Mouse (Mus musculus) MEL (cell line): ENCODE data around the gene Ffar3. TPM values are rescaled to one million over a fixed set of nuclear protein-coding genes. Genes with fewer than 3 reads are reported as not detected.
A peak's percentile ranks its signal among the peaks of the same experiment; 100 is the strongest.

Source experiments
- DNase-seq: peaks from one replicate; pipeline ENCODE4 v3.0.0; 2011; ENCODE audit warnings: low read depth, low spot score
- H3K27ac ChIP-seq: 2 replicates; pipeline ENCODE4 v1.5.1; 2012; ENCODE audit warnings: low read depth, mild to moderate bottlenecking, control low read depth, low read length, moderate library complexity; ENCODE audit not compliant: control insufficient read depth
- H3K27me3 ChIP-seq, 2 experiments: fragments of 150-350 bp in 1 of 2; sonication (generic) in 1 of 2; 2 replicates each; pipeline ENCODE4 v1.6.1; 2012; ENCODE audit warnings: low read length in 2 of 2, mild to moderate bottlenecking in 2 of 2, improper control_type of control experiment in 1 of 2, moderate library complexity in 1 of 2; ENCODE audit not compliant: insufficient read depth in 2 of 2, control insufficient read depth in 1 of 2
- H3K36me3 ChIP-seq, 2 experiments: 2 replicates each; pipeline ENCODE4 v1.6.1; 2012 to 2014; ENCODE audit warnings: low read length in 2 of 2, improper control_type of control experiment in 1 of 2, inconsistent platforms in 1 of 2, mild to moderate bottlenecking in 1 of 2; ENCODE audit not compliant: insufficient read depth in 2 of 2, control insufficient read depth in 1 of 2
- H3K4me1 ChIP-seq, 2 experiments: fragments of 150-350 bp in 1 of 2; sonication (generic) in 1 of 2; 2 replicates each; pipeline ENCODE4 v1.6.1; 2012; ENCODE audit warnings: low read length in 2 of 2, improper control_type of control experiment in 1 of 2, mild to moderate bottlenecking in 1 of 2; ENCODE audit not compliant: insufficient read depth in 2 of 2, control insufficient read depth in 1 of 2
- H3K4me3 ChIP-seq, 2 experiments: fragments of 150-350 bp in 1 of 2; sonication (generic) in 1 of 2; 2 replicates each; pipeline ENCODE4 v1.5.1; 2012; ENCODE audit warnings: low read depth in 2 of 2, low read length in 2 of 2, mild to moderate bottlenecking in 2 of 2, moderate library complexity in 2 of 2, control low read depth in 1 of 2, improper control_type of control experiment in 1 of 2; ENCODE audit not compliant: control insufficient read depth in 1 of 2, insufficient read depth in 1 of 2
- H3K79me2 ChIP-seq: 2 replicates; pipeline ENCODE4 v1.6.1; 2012; ENCODE audit warnings: mild to moderate bottlenecking, low read length, moderate library complexity; ENCODE audit not compliant: control insufficient read depth, poor library complexity, insufficient read depth
- H3K9ac ChIP-seq: 2 replicates; pipeline ENCODE4 v1.6.1; 2012; ENCODE audit warnings: low read depth, mild to moderate bottlenecking, control low read depth, low read length, moderate library complexity; ENCODE audit not compliant: control insufficient read depth, poor library complexity, severe bottlenecking
- H3K9me3 ChIP-seq: fragments of 150-350 bp; sonication (generic); replicated peaks from 2 replicates; pipeline ENCODE4 v1.6.1; 2012; ENCODE audit warnings: mild to moderate bottlenecking, low read length, improper control_type of control experiment, moderate library complexity; ENCODE audit not compliant: insufficient read depth
- BHLHE40 ChIP-seq: IDR thresholded peaks from 2 replicates; pipeline ENCODE4 v1.6.1; 2012; ENCODE audit warnings: low read depth, mild to moderate bottlenecking, inconsistent platforms, low read length, improper control_type of control experiment, borderline replicate concordance
- CTCF ChIP-seq, 3 experiments: IDR thresholded peaks in 2 of 3; conservative IDR thresholded peaks in 1 of 3; 2 replicates each; pipeline ENCODE4 v1.5.1; 2011 to 2012; ENCODE audit warnings: low read length in 3 of 3, low read depth in 2 of 3, mild to moderate bottlenecking in 2 of 3, improper control_type of control experiment in 1 of 3, inconsistent platforms in 1 of 3, mixed read lengths in 1 of 3, moderate library complexity in 1 of 3; ENCODE audit not compliant: control insufficient read depth in 1 of 3, insufficient read depth in 1 of 3, poor library complexity in 1 of 3, severe bottlenecking in 1 of 3
- E2F4 ChIP-seq: IDR thresholded peaks from 2 replicates; pipeline ENCODE4 v1.6.1; 2011; ENCODE audit warnings: low read depth, low read length, improper control_type of control experiment, borderline replicate concordance
- ELF1 ChIP-seq: IDR thresholded peaks from 2 replicates; pipeline ENCODE4 v1.6.1; 2014; ENCODE audit warnings: low read depth, mild to moderate bottlenecking, inconsistent platforms, low read length, improper control_type of control experiment, moderate library complexity
- EP300 ChIP-seq, 2 experiments: IDR thresholded peaks; 2 replicates each; pipeline ENCODE4 v1.6.1; 2011; ENCODE audit warnings: improper control_type of control experiment in 2 of 2, low read length in 2 of 2, low read depth in 1 of 2, mild to moderate bottlenecking in 1 of 2
- ETS1 ChIP-seq: IDR thresholded peaks from 2 replicates; pipeline ENCODE4 v1.6.1; 2012; ENCODE audit warnings: low read depth, mild to moderate bottlenecking, inconsistent platforms, low read length, improper control_type of control experiment, moderate library complexity
- GABPA ChIP-seq: IDR thresholded peaks from 2 replicates; pipeline ENCODE4 v1.6.1; 2012; ENCODE audit warnings: low read depth, mild to moderate bottlenecking, inconsistent platforms, low read length, improper control_type of control experiment, moderate library complexity
- HCFC1 ChIP-seq: IDR thresholded peaks from 2 replicates; pipeline ENCODE4 v1.6.1; 2012; ENCODE audit warnings: low read depth, mild to moderate bottlenecking, inconsistent platforms, low read length, improper control_type of control experiment, moderate library complexity
- KAT2A ChIP-seq: conservative IDR thresholded peaks from 2 replicates; pipeline ENCODE4 v1.6.1; 2012; ENCODE audit warnings: low read depth, low read length, improper control_type of control experiment, inconsistent platforms
- MAFK ChIP-seq: IDR thresholded peaks from 2 replicates; pipeline ENCODE4 v1.6.1; 2011; ENCODE audit warnings: low read depth, mild to moderate bottlenecking, low read length, improper control_type of control experiment, borderline replicate concordance
- MAX ChIP-seq: IDR thresholded peaks from 2 replicates; pipeline ENCODE4 v1.6.1; 2011; ENCODE audit warnings: low read length, improper control_type of control experiment
- MAZ ChIP-seq: IDR thresholded peaks from 2 replicates; pipeline ENCODE4 v1.6.1; 2012; ENCODE audit warnings: low read depth, mild to moderate bottlenecking, inconsistent platforms, low read length, improper control_type of control experiment
- MEF2A ChIP-seq: IDR thresholded peaks from 2 replicates; pipeline ENCODE4 v1.6.1; 2014; ENCODE audit warnings: low read depth, mild to moderate bottlenecking, inconsistent platforms, low read length, improper control_type of control experiment; ENCODE audit not compliant: poor library complexity, insufficient replicate concordance, severe bottlenecking; ENCODE audit errors: extremely low read depth
- MXI1 ChIP-seq: IDR thresholded peaks from 2 replicates; pipeline ENCODE4 v1.6.1; 2011; ENCODE audit warnings: mild to moderate bottlenecking, low read depth, low read length, improper control_type of control experiment
- MYB ChIP-seq: IDR thresholded peaks from 2 replicates; pipeline ENCODE4 v1.6.1; 2011; ENCODE audit warnings: mild to moderate bottlenecking, low read depth, low read length, improper control_type of control experiment
- NRF1 ChIP-seq: IDR thresholded peaks from 2 replicates; pipeline ENCODE4 v1.6.1; 2014; ENCODE audit warnings: low read depth, mild to moderate bottlenecking, inconsistent platforms, low read length, improper control_type of control experiment, moderate library complexity; ENCODE audit not compliant: poor library complexity, insufficient read depth, severe bottlenecking
- POLR2A ChIP-seq, 2 experiments: IDR thresholded peaks; 2 replicates each; pipeline ENCODE4 v1.6.1; 2011 to 2012; ENCODE audit warnings: low read length in 2 of 2, mild to moderate bottlenecking in 2 of 2, control low read depth in 1 of 2, improper control_type of control experiment in 1 of 2, low read depth in 1 of 2, moderate library complexity in 1 of 2; ENCODE audit not compliant: control insufficient read depth in 1 of 2, insufficient read depth in 1 of 2, poor library complexity in 1 of 2
- POLR2AphosphoS2 ChIP-seq: IDR thresholded peaks from 2 replicates; pipeline ENCODE4 v1.6.1; 2011; ENCODE audit warnings: low read length, improper control_type of control experiment
- POLR2AphosphoS5 ChIP-seq: IDR thresholded peaks from 2 replicates; pipeline ENCODE4 v1.6.1; 2012; ENCODE audit warnings: low read depth, borderline replicate concordance, mild to moderate bottlenecking, inconsistent platforms, low read length, moderate library complexity, mixed read lengths
- RAD21 ChIP-seq: IDR thresholded peaks from 2 replicates; pipeline ENCODE4 v1.6.1; 2011; ENCODE audit warnings: mild to moderate bottlenecking, low read depth, low read length, improper control_type of control experiment
- RCOR1 ChIP-seq: IDR thresholded peaks from 2 replicates; pipeline ENCODE4 v1.6.1; 2012; ENCODE audit warnings: low read depth, mild to moderate bottlenecking, inconsistent platforms, low read length, improper control_type of control experiment
- SIN3A ChIP-seq: IDR thresholded peaks from 2 replicates; pipeline ENCODE4 v1.6.1; 2012; ENCODE audit warnings: low read length, improper control_type of control experiment, inconsistent platforms
- SMC3 ChIP-seq: IDR thresholded peaks from 2 replicates; pipeline ENCODE4 v1.6.1; 2011; ENCODE audit warnings: low read depth, low read length, improper control_type of control experiment
- TCF12 ChIP-seq: IDR thresholded peaks from 2 replicates; pipeline ENCODE4 v1.6.1; 2014; ENCODE audit warnings: low read depth, mild to moderate bottlenecking, inconsistent platforms, low read length, improper control_type of control experiment, moderate library complexity
- UBTF ChIP-seq: IDR thresholded peaks from 2 replicates; pipeline ENCODE4 v1.6.1; 2012; ENCODE audit warnings: low read depth, mild to moderate bottlenecking, inconsistent platforms, low read length, improper control_type of control experiment, moderate library complexity, borderline replicate concordance; ENCODE audit not compliant: insufficient read depth
- USF1 ChIP-seq: IDR thresholded peaks from 2 replicates; pipeline ENCODE4 v1.6.1; 2014; ENCODE audit warnings: low read depth, mild to moderate bottlenecking, inconsistent platforms, low read length, improper control_type of control experiment, moderate library complexity
- USF2 ChIP-seq, 2 experiments: IDR thresholded peaks; 2 replicates each; pipeline ENCODE4 v1.6.1; 2011 to 2012; ENCODE audit warnings: improper control_type of control experiment in 2 of 2, low read length in 2 of 2, borderline replicate concordance in 1 of 2, inconsistent platforms in 1 of 2, low read depth in 1 of 2, mild to moderate bottlenecking in 1 of 2; ENCODE audit not compliant: insufficient read depth in 1 of 2
- ZC3H11A ChIP-seq: IDR thresholded peaks from 2 replicates; pipeline ENCODE4 v1.6.1; 2012; ENCODE audit warnings: low read depth, mild to moderate bottlenecking, inconsistent platforms, low read length, improper control_type of control experiment
- ZKSCAN1 ChIP-seq: IDR thresholded peaks from 2 replicates; pipeline ENCODE4 v1.6.1; 2012; ENCODE audit warnings: low read depth, mild to moderate bottlenecking, inconsistent platforms, low read length, improper control_type of control experiment, moderate library complexity
- ZMIZ1 ChIP-seq: IDR thresholded peaks from 2 replicates; pipeline ENCODE4 v1.6.1; 2012; ENCODE audit warnings: low read depth, mild to moderate bottlenecking, inconsistent platforms, low read length, improper control_type of control experiment, moderate library complexity
- ZNF384 ChIP-seq: IDR thresholded peaks from 2 replicates; pipeline ENCODE4 v1.6.1; 2012; ENCODE audit warnings: low read depth, mild to moderate bottlenecking, inconsistent platforms, low read length, improper control_type of control experiment
- polyA plus RNA-seq, 2 experiments: library from polyadenylated mRNA; stranded (reverse) in 1 of 2; unstranded in 1 of 2; fragments of >175 nt in 1 of 2; fragments of >200 nt in 1 of 2; gene quantifications; 2 replicates each; pipeline versions ENCODE4 v1.2.1 to v1.2.4; 2012; ENCODE audit warnings: low replicate concordance in 2 of 2, low read depth in 1 of 2; ENCODE audit not compliant: insufficient read length in 2 of 2, insufficient read depth in 1 of 2, missing spikeins in 1 of 2
- total RNA-seq: library from RNA; depleted of rRNA; stranded (reverse); fragments of 300-350 nt; gene quantifications from 2 replicates; pipeline ENCODE4 v1.2.3, GENCODE M21; 2012

The Ffar3 gene
- total and polyA plus RNA-seq, 3 experiments = not detected

DNA sequence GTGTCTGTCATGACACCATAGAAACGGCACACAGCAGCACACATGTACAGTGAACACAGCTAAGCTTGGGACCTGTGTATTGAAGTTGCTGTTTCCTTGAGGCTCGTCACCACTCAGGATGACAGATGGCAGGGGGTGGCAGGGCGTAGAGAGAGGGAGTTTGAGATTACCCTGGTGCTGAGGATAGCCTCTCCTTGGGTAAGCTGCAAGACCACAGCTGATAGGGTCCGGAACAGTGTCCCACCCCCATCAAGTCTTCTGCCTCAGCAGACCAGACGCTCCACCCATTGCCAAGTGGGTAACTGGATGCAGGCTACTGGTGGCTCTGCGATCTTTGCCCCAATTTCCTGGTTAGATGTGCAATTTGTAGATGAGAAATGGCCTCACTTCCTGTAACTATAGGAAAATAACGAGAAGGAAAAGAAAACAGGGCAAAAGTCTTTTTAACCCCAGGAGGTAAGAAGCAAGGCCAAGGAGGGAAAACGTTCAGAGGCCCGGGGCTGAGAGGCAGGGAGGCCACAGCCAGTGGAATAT lies 44.2 kb downstream of the Ffar3 start:
- Histone ChIP-seq H3K27ac (no peak overlapping the region), H3K4me1 (no peaks in the 10 kb centered on the region), H3K79me2 (no peaks in the 10 kb centered on the region), H3K9me3 (no peaks in the 10 kb centered on the region), H3K36me3 (no peaks in the 10 kb centered on the region), H3K4me3 (no peak overlapping the region), H3K27me3 (peaks cover 0 to 1% of the 10 kb centered on the region in 2 experiments; a peak in 2 of 4 replicates), H3K9ac (no peak overlapping the region)
- DNase-seq = no peak
- TF ChIP-seq MAX (no peak), NRF1 (no peak), USF2 (IDR thresholded peaks at IDR 0.05; ENCODE audit: borderline replicate concordance in 1 of 2, insufficient read depth in 1 of 2, low read depth in 1 of 2, low read length in 2 of 2) (no peak), POLR2A (IDR thresholded peaks at IDR 0.05; ENCODE audit: control insufficient read depth in 1 of 2, insufficient read depth in 1 of 2, low read depth in 1 of 2, low read length in 2 of 2, poor library complexity in 1 of 2) (no peak), SMC3 (no peak), HCFC1 (no peak), MYB (no peak), ETS1 (no peak), USF1 (no peak), KAT2A (no peak), ZKSCAN1 (no peak), TCF12 (no peak), MXI1 (no peak), MAZ (no peak), POLR2AphosphoS2 (no peak), ZNF384 (no peak), MEF2A (no peak), MAFK (no peak), EP300 (IDR thresholded peaks at IDR 0.05; ENCODE audit: low read depth in 1 of 2, low read length in 2 of 2) (no peak)

DNA sequence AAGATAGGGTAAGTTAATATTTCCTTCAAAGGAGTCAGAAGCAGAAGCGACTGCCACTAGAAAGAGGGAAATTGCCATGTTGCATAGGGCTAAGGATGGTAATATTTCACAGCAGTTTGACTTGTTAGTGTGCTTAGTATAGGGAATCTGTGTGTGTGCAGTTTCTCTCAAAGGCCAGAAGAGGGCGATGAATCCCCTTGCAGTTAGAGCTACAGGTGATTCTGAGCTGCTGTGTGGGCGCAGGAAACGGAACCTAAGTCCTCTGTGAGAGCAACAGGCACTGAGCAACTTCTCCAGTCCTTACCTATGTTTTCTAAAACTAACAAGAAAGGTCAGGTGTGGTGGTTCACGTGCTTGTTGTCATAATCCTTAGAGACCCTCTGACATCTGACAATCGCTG lies 45.7 kb downstream of the Ffar3 start:
- no peaks in the 10 kb centered on the region for H3K36me3 ChIP-seq
- peak; percentile 67 for DNase-seq
- TF ChIP-seq MYB (no peak), CTCF (IDR thresholded peaks at IDR 0.05 in 2 of 3, conservative IDR thresholded peaks at IDR 0.05 in 1 of 3; ENCODE audit: control insufficient read depth in 1 of 3, insufficient read depth in 1 of 3, low read depth in 2 of 3, low read length in 3 of 3, poor library complexity in 1 of 3, severe bottlenecking in 1 of 3) (peak; percentile 56 to 82 (median 73)), ZMIZ1 (no peak), GABPA (no peak), MAFK (no peak), USF2 (IDR thresholded peaks at IDR 0.05; ENCODE audit: borderline replicate concordance in 1 of 2, insufficient read depth in 1 of 2, low read depth in 1 of 2, low read length in 2 of 2) (no peak), EP300 (IDR thresholded peaks at IDR 0.05; ENCODE audit: low read depth in 1 of 2, low read length in 2 of 2) (no peak), ZC3H11A (peak; percentile 90), SMC3 (peak; percentile 90), E2F4 (no peak), ELF1 (no peak), POLR2AphosphoS5 (no peak), ZNF384 (no peak), SIN3A (no peak), MXI1 (no peak), RAD21 (peak; percentile 79), RCOR1 (no peak), BHLHE40 (no peak), UBTF (no peak)
- no peak overlapping the region for H3K9ac ChIP-seq
- H3K79me2 ChIP-seq = no peaks in the 10 kb centered on the region
- no peaks in the 10 kb centered on the region for H3K9me3 ChIP-seq
- H3K4me3 ChIP-seq = no peak overlapping the region
- no peak overlapping the region for H3K27ac ChIP-seq
- no peaks in the 10 kb centered on the region for H3K4me1 ChIP-seq
- H3K27me3 ChIP-seq = no peaks in the 10 kb centered on the region; a peak in 2 of 4 replicates
